Mouse (Mus musculus) small intestine, adult 2 months (tissue): Measurements from ENCODE around the gene Zfp715. TPM values are rescaled to one million over a fixed set of nuclear protein-coding genes. Genes with fewer than 3 reads are reported as not detected.

Source experiments
- H3K27ac ChIP-seq: fragments of 200-500 bp; 2 replicates; pipeline ENCODE4 v1.5.1; 2012; ENCODE audit warnings: low read depth, low read length, control low read depth, inconsistent platforms; ENCODE audit not compliant: insufficient read depth
- H3K27me3 ChIP-seq: fragments of 200-500 bp; 2 replicates; pipeline ENCODE4 v1.6.1; 2012; ENCODE audit warnings: mild to moderate bottlenecking, moderate library complexity, low read length, inconsistent platforms; ENCODE audit not compliant: control insufficient read depth, insufficient read depth
- H3K36me3 ChIP-seq: fragments of 200-500 bp; 2 replicates; pipeline ENCODE4 v1.6.1; 2012; ENCODE audit warnings: mild to moderate bottlenecking, low read length, control low read depth, inconsistent platforms; ENCODE audit not compliant: control insufficient read depth, insufficient read depth
- H3K4me1 ChIP-seq: fragments of 200-500 bp; 2 replicates; pipeline ENCODE4 v1.6.1; 2012; ENCODE audit warnings: low read length, inconsistent platforms, mixed read lengths; ENCODE audit not compliant: control insufficient read depth, insufficient read depth, insufficient read length
- H3K4me3 ChIP-seq: fragments of 200-500 bp; 2 replicates; pipeline ENCODE4 v1.5.1; 2012; ENCODE audit warnings: low read depth, mild to moderate bottlenecking, control low read depth, inconsistent platforms, low read length, moderate library complexity
- CTCF ChIP-seq: fragments of 200-500 bp; IDR thresholded peaks from 2 replicates; pipeline ENCODE4 v1.5.1; 2012; ENCODE audit warnings: low read depth, mild to moderate bottlenecking, control low read depth, inconsistent platforms, low read length, moderate library complexity, mixed read lengths; ENCODE audit not compliant: insufficient replicate concordance, insufficient read length; ENCODE audit errors: extremely low read depth
- POLR2A ChIP-seq: fragments of 200-500 bp; IDR thresholded peaks from 2 replicates; pipeline ENCODE4 v1.6.1; 2012; ENCODE audit warnings: low read depth, mild to moderate bottlenecking, control low read depth, inconsistent platforms, low read length, moderate library complexity
- WGBS: fragments of 180-500 bp; shearing (Covaris S2); methylation state at CpG from one replicate; pipeline ENCODE4 v1.1.7; 2018; 5-methylcytosine and 5-hydroxymethylcytosine counted together
- polyA plus RNA-seq: library from polyadenylated mRNA; depleted of rRNA; stranded (reverse); fragments of >200 nt; gene quantifications from 2 replicates; pipeline ENCODE4 v1.2.3, GENCODE M21; 2012

The Zfp715 gene
- polyA plus RNA-seq, 1 experiment = 0.86 TPM

DNA sequence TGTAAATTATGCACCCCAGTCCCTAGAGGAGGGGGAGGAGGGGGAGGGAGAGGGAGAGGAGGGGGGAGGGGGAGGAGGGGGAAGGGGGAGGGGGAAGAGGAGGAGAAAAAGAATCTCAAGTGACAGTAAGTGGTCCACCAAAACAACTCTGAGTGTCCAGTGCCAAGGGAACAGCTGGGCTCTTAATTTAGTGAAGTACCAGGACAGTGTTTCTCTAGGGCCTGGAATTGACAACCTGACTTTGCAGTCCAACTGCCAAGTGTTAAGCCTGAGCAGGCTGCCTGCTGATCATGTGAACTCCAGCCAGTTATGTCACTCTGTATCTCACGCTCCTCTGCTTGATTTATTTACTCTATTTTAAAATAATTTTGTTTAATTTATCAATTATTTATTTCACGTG is 20.8 kb upstream of the Zfp715 start:
- no peak for TF ChIP-seq CTCF
- TF ChIP-seq POLR2A = no peak
- WGBS = 51% methylated on average over 2 of the region's 2 CpGs
- Histone ChIP-seq H3K4me3 (no peak overlapping the region), H3K27ac (no peak overlapping the region), H3K36me3 (no peaks in the 10 kb centered on the region), H3K4me1 (no peaks in the 10 kb centered on the region), H3K27me3 (no peaks in the 10 kb centered on the region)

DNA sequence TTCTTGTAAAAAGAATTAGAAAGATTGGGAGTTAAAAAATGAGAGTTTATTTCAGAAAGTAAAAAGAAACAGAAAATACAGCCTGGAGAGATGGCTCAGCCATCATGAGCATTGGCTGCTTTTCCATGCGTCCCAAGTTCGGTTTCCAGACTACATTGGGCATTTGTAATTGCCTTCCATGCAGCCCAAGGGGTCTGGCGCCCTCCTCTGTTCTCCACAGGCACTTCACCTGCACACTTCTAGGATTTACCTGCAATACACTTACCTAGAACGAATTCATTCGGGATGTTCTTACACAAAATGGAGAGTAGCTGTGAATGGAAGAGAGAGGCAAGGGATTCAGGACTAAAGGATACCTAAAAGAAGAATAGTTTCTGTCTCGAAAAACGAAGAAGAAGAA is 20.1 kb upstream of the Zfp715 start:
- H3K36me3 ChIP-seq = no peaks in the 10 kb centered on the region
- no peaks in the 10 kb centered on the region for H3K27me3 ChIP-seq
- H3K4me1 ChIP-seq = no peaks in the 10 kb centered on the region
- WGBS = 30% methylated on average over 6 of the region's 7 CpGs
- H3K27ac ChIP-seq = no peak overlapping the region
- TF ChIP-seq CTCF (peak; percentile 33; the same call in 1 of the 2 replicates), POLR2A (no peak)
- no peak overlapping the region for H3K4me3 ChIP-seq

DNA sequence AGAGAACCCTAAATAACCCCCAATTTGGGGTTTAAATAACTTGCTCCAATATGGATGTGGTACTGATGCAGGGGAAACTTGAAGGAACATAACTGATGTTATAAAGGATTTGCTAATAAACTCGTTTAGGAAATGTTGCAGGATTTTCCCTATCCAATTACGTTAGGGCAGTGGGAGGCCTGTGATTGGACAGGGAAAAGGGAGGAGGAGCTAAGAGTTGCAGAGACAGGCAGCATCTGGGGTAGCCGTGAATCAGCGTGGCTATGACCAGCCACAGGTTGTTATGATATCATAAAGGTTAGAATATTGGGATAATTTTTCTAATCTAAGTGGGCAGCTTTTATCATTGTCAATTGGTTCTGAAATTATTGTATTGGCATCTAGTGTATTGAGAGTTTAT is 15.0 kb upstream of the Zfp715 start:
- no peaks in the 10 kb centered on the region for H3K36me3 ChIP-seq
- TF ChIP-seq CTCF = no peak
- no peak for TF ChIP-seq POLR2A
- no peaks in the 10 kb centered on the region for H3K4me1 ChIP-seq
- H3K27me3 ChIP-seq = no peaks in the 10 kb centered on the region
- no peak overlapping the region for H3K4me3 ChIP-seq
- 53% methylated on average over 4 of the region's 4 CpGs for WGBS
- no peak overlapping the region for H3K27ac ChIP-seq

DNA sequence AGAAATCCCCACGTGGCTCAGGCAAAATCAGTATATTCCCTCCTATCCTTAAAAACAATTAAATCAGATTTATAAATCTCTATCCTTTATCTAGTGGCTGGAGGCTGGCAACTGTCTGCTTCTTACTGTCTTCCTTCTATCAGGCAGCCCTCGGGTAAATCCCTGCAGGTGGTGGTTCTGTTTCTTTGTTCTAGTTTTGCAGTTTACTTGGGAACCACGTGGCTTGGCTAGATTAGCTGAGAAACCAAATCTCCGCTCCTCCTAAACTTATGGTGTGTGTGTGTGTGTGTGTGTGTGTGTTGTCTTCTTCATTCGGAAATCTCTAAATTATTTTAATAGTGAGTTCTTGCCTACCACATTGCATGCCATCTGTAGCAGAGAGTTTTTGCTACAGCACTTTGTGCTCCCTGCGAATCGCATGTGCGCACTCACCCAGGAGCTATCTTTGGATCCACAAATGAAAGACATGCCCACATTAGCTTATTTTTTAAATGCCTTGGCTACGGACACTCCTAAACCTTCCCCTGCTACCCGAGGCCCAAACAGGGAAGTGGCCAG is 13.2 kb upstream of the Zfp715 start:
- H3K4me1 ChIP-seq = no peaks in the 10 kb centered on the region
- no peak overlapping the region for H3K27ac ChIP-seq
- TF ChIP-seq CTCF (no peak), POLR2A (no peak)
- WGBS = 56% methylated on average over 10 of the region's 10 CpGs
- no peaks in the 10 kb centered on the region for H3K36me3 ChIP-seq
- no peaks in the 10 kb centered on the region for H3K27me3 ChIP-seq
- H3K4me3 ChIP-seq = no peak overlapping the region

DNA sequence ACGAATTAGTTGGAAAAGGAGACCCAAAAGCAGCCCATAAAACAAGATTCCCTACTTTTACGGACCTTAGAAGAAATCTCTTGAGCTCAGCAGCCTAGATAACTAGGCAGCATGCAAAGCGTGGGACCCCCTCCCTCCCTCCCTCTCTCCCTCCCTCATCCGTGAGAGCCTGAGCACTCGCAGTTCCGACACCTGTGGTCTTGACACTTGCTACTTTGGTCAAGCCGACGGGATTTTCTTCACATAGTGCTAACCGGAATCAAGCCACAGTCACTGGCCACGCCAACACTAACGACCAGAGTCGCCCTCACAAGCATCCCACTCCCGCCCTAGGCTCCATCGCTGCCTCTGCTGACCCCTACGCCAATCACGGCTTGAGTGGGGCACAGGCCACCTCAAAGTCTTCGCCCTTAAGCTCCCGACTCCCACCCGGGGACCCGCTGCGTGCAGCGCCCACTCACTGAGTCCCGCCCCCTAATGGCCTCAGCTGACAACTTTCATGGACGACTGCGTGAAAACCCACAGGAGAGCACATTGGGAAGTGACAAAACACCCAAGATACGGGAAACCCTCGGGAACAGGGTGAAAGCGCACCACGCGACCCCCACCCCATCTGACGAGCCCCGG is 595 bp downstream of the Zfp715 start:
- H3K4me3 ChIP-seq = peak overlapping the region; percentile 94
- H3K4me1 ChIP-seq = peaks cover 2% of the 10 kb centered on the region; the same call in 1 of the 2 replicates
- peaks cover 20% of the 10 kb centered on the region for H3K36me3 ChIP-seq
- no peak for TF ChIP-seq POLR2A
- TF ChIP-seq CTCF = peak; percentile 11; the same call in 1 of the 2 replicates
- peak overlapping the region; percentile 71 for H3K27ac ChIP-seq
- no peaks in the 10 kb centered on the region; the same call in 1 of the 2 replicates for H3K27me3 ChIP-seq
- WGBS = under 1% methylated on average over 32 of the region's 32 CpGs

DNA sequence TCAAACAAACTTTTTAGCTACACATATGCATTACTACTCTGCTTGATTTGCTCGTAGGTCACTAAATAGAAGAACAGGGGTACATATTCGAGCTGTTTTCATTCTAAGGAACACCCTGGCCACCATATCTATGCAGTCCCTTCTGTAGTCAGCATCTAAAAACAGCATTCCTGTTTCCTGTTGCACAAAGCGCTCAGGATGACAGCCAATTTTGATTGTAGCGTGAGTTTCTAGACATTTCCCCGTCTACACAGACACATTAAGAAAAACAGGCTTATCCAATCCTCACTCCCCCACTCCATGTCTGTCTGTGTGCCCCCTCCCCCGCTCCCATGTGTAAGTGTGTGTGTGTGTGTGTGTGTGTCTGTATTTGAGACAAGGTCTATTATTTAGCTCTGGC is 1.5 kb downstream of the Zfp715 start:
- WGBS = 74% methylated on average over 6 of the region's 6 CpGs
- Histone ChIP-seq H3K27me3 (no peaks in the 10 kb centered on the region), H3K4me1 (peaks cover 2% of the 10 kb centered on the region; the same call in 1 of the 2 replicates), H3K27ac (no peak overlapping the region), H3K4me3 (no peak overlapping the region), H3K36me3 (peaks cover 20% of the 10 kb centered on the region)
- TF ChIP-seq CTCF (no peak), POLR2A (no peak)

DNA sequence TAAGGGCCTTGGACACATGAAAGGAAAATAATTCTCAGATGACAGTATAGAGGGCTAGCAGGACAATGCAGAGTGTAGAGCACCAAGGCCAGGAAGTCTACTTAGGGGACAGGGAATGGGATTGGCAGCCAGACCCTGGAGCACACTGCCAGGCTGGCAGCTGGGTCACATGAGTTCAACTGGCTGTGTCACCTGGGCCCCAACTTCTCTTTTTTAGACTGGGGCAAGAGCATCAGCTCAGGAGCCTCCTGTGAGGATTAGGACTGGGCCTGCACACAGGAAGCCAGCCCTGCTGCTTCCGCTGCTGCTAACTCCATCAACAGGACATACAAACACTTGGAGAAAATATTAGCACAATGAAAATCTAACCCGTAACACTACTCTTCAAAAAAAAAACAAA is 4.0 kb downstream of the Zfp715 start:
- 82% methylated on average over 2 of the region's 2 CpGs for WGBS
- H3K4me1 ChIP-seq = peaks cover 2% of the 10 kb centered on the region; the same call in 1 of the 2 replicates
- H3K27me3 ChIP-seq = no peaks in the 10 kb centered on the region
- TF ChIP-seq POLR2A (no peak), CTCF (no peak)
- H3K4me3 ChIP-seq = no peak overlapping the region
- H3K36me3 ChIP-seq = peaks cover 29% of the 10 kb centered on the region
- no peak overlapping the region for H3K27ac ChIP-seq
